Mouse (Mus musculus) layer of hippocampus, adult 18-20 months (tissue): Measurements from ENCODE around the gene Rgl2. TPM values are rescaled to one million over a fixed set of nuclear protein-coding genes. Genes with fewer than 3 reads are reported as not detected.

ENCODE experiments used
- DNase-seq, 2 experiments: peaks; one replicate each; pipeline ENCODE4 v3.0.0; 2022; ENCODE audit warnings: low spot score in 2 of 2
- microRNA-seq, 2 experiments: library from miRNA; unstranded; fragments of <30 nt; microRNA quantifications; one replicate each; pipeline ENCODE4 v1.2.0; 2021
- total RNA-seq, 2 experiments: library from RNA; stranded (reverse); gene quantifications; 2 replicates each; pipeline ENCODE4 v1.2.3; 2021

Gene Rgl2
- total RNA-seq, 2 experiments from 2014 or later, result 61.9 to 63.0 TPM

DNA sequence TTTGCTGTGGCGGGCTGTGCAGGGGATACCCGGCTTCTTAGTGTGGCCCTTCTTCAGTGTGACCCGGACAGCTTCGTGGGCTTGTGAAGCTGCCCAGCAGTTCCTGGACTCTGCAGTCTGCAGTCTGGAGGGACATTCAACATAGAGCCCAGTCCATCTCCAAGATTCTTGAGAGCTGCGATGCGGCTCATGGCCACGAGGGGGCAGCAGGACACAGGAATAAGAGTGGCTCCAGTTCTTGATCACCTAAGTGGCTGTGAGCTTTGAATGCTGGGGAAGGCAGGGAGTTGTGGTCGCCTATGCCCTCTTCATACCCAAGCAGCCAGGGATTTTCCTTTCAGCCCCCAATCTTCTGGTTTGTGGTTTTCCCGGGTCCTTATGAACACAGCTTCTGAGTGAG is 39.1 kb downstream of the Rgl2 start:
- DNase-seq, result peak in 1 of 2 experiments; percentile 84

DNA sequence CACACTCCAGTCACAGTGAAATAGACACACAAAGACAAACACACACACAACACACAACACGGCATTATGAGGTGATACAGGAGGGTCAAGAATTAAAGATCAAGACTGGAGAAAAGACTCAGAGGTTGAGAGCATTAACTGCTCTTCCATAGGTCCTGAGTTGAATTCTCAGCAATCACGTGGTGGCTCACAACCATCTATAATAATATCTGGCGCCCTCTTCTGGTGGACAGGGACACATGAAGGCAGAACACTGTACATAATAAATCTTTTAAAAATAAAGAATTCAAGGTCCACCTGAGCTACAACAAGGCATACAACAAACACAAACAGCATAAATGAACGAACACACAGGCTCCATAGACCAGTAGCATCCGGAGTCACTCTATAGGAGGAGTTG is 39.6 kb downstream of the Rgl2 start:
- DNase-seq, result no peak

DNA sequence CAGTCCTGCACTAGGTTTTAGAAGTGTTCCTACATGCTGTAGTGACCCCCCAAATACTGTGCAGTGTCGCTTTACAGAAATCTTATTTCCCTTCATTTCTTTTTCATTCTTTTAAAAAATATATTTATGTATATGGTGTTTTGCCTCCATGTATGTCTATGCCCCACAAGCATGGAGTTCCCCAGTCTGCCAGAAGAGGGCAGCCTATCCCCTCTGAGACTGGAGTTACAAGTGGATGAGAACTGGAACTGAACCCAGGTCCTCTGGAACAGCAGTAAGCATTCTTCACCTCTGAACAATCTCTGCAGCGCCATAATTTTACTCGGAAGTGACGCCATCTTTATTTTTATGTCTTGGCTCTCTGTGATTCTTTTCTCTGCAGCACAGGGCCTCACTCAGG is 40.1 kb downstream of the Rgl2 start:
- DNase-seq, result no peak

DNA sequence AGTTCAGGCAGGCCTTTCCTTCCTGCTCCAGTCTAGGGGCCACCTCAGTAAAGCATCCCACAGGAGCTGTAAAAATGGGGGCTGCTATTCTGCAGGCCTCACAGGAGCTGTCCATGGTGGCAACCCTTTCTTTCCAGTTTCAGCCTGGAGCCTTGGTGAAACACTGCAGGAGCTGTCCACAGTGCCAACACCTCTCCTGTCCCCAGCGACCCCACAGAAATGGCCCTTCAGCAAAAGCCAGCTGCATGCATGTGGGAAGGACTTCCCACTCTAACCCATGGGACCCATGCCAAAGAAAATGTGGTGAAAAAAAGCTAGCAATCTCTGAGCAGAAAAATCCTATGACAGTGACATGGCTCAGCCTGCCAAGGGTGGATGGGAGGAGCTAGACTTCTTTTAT is 43.3 kb downstream of the Rgl2 start:
- no peak for DNase-seq

DNA sequence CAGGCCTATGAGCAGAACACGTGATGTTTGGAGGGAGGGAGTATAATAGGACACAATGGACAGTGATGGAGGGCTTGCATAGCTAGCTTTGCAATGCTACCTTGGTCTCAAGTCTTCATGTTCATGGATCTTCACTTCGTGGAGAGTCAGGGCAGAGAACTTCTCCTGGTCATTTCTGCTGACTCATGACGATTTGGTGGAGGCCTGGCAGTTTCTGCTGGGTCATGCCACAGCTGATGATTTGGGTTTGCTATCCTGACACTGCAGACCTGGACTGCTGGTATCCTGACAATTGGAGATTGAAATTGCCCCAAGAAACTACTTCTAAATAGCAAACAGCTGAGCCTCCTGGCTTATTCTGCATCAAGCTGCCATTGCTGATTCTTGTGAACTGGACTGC is 44.2 kb downstream of the Rgl2 start:
- DNase-seq, result no peak

DNA sequence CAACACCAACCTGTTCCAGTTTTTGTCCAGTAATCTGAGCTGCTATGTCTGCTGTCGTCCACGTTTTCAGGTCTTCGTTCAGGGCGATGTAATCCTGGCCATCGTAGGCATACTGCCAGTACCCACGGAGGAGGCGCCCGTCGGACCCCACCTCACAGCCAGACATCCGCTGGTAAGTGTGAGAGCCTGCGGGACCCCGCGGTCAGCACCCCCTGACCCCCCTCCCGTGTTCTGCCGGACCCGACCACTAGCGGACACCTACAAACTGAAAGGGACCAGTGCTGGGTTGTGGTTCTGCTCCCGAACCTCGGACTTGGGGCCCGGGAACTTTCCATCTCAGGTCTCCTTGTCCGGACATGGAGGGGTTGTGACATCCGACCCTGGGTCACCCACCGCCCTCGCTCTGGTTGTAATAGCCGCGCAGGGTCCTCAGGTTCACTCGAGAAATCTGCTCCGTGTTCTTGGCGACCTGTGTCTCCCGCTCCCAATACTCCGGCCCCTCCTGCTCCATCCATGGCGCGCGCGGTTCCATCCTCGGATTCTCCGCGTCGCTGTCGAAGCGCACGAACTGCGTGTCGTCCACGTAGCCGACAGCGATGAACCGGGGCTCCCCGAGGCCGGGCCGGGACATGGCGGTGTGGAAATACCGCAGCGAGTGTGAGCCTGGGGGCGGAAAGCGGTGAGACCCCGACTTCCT is 48.7 kb downstream of the Rgl2 start:
- no peak for DNase-seq

DNA sequence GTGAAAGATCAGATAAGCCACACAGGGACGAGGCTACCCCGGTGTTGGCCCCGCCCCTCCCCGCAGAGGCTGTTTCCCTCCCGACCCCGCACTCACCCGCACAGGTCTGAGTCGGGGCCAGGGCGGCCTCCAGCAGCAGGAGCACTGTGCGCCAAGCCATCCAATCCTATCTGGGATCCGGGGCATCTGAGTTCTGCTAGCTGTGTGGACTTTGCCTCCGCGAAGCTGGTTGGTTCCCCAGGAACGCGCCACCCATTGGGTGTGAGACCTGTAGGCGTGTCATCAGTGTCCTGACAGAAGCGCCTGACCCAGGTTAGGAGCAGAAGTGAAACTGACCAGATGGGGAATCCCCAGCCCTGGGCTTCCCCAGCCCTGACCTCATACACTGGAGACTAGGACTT is 49.3 kb downstream of the Rgl2 start:
- DNase-seq, result peak in 1 of 2 experiments; percentile 42

DNA sequence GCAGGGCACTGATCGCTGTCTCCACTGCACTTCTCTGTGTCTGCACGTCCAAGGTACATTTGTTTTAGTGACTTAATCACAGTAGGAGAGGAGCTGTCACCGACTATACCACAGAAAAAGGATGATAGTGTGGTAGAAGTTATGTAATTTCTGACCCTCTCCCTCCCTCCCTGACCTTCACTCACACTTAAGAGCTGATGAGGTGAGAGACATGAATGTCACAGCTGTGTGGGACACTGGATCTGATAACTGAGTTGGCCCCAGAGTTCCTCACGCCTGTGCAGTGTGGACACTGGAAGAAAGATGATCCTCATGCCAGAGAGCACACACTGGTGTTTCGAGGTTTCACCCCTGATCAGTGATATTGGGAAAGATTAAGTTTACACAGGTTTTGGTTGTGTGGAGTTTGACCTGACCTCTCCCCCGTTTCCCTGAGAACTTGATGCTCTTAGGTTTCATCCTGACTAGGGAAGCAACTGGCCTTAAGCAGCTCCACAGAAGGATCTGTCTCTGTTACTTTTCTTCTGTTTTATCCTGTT is 50.2 kb downstream of the Rgl2 start:
- DNase-seq, result no peak

DNA sequence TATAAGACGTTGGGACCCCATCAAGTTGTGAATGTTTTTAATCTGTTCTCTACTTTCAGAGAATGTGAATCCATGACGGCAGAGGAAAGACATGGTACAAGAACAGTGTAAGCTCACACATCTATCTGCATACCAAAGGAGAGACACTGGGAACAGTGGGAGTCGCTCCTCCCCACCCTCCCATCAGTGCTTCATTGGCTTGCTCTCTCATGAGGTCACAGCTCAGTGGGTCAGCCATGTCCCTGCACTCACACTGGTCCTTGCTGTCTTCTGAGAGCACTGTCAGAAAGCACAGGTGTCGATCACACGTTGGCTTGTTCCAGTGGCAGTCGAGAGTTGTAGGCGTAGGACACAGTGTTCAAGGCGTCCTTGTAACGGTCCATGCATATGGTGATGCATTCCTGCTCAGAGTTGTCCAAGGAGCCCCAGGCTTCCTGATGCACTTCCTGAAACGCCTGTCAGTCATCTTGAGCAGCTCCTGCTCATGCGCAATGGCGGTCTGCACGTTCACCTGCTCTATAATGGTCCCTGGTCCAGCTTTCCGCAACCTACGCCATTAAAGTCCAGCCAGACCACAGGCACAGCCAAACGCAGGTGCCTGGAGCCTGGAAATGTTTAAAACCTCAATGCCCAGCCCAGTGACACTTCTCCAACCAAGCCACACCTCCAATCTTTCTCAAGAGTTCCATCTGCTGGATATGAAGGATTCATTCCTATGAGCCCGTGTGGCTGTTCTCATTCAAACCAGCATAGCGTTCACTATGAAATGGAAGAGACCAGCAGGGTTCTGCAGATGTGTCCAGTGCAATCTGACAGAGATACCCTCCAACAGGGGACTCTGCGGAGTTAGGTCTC is 51.1 kb downstream of the Rgl2 start:
- no peak for DNase-seq

DNA sequence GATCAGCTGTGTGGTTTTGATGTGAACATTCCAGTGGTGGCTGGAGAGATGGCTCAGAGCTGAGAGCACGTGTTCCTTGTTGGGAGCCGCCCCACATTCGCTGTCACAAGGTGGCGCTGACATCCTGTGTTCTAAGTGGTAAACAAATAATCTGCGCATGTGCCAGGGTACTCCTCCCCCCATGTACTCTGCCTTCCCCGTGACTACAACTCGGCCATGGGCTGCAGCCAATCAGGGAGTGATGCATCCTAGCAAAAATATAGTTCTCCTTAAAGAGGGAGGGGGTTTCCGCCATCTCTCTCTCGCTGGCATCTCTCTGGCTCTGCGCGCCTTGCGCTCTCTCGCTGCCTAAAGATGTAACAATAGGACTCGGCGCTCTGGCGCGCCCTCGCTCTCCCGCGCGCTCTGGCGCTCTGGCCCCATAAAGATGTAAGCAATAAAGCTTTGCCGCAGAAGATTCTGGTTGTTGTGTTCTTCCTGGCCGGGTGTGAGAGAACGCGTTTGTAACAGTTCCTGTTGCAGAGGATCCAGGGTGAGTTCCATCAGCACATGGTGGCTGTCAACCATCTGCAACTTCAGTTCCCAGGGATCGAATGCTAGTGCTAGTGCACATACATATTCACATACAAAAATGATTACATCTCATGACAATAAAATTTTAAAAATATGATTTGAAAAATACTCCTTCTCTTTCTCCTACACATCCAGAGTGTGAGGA is 52.0 kb downstream of the Rgl2 start:
- peak; percentile 83 to 95 for DNase-seq

DNA sequence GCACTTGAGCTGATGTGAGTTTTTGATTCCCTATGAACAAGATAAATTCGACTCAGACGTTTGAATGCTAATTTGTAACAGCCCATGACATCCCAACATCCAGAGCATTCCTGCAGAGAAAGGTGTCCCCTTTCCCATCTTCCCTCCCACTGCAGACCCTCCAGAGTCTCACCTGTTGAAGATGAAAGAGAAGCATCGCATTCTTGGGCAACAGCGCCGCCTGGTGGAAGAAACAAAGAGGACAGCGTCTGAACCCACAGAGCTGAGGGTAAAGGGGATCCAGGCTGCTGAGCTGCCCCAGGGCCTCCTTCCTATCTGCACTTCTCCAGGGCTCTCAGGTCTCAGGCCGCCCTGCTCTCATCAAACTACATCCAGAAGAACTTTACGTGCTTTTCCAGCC is 52.8 kb downstream of the Rgl2 start:
- peak in 1 of 2 experiments; percentile 62 for DNase-seq

Small RNA genes within 50 kb of the gene (microRNA-seq; reads per million reads assigned to microRNA genes)
- 0 reads per million in 2 experiments for gene Gm27740

Other genes with a start within 250 kb of the Rgl2 start
- 100 to 1,000 TPM; 136 to 150 TPM for gene Hnrnpm, start 242.7 kb upstream of the Rgl2 start, total RNA-seq
- gene March2, start 210.9 kb upstream of the Rgl2 start, total RNA-seq, result 10 to 100 TPM; 86.2 to 87.1 TPM
- gene Rab11b, start 169.0 kb upstream of the Rgl2 start, total RNA-seq, result 100 to 1,000 TPM; 341 to 345 TPM
- 1 to 10 TPM; 2.6 to 3.5 TPM for gene Angptl4, start 147.7 kb upstream of the Rgl2 start, total RNA-seq
- gene Kank3, start 119.0 kb upstream of the Rgl2 start, total RNA-seq, result 10 to 100 TPM; 27.6 to 28.8 TPM
- 100 to 1,000 TPM; 756 to 834 TPM for gene Rps28, start 105.0 kb upstream of the Rgl2 start, total RNA-seq
- 100 to 1,000 TPM; 199 to 208 TPM for gene Ndufa7, start 105.0 kb upstream of the Rgl2 start, total RNA-seq
- gene Cd320, start 86.5 kb upstream of the Rgl2 start, total RNA-seq, result 10 to 100 TPM; 20.4 to 23.3 TPM
- not detected for gene Gm7029, start 55.7 kb upstream of the Rgl2 start, total RNA-seq
- gene Kifc1, start 38.9 kb upstream of the Rgl2 start, total RNA-seq, result 1 to 10 TPM; 1.8 to 2.6 TPM
- under 1 TPM in 1 of 2 experiments, not detected in 1; 0.42 TPM for gene Platr17, start 24.4 kb upstream of the Rgl2 start, total RNA-seq
- 10 to 100 TPM; 29.6 to 32.9 TPM for gene Daxx, start 20.1 kb upstream of the Rgl2 start, total RNA-seq
- 10 to 100 TPM; 38.3 to 38.5 TPM for gene Tapbp, start 13.6 kb upstream of the Rgl2 start, total RNA-seq
- gene Zbtb22, start 13.6 kb upstream of the Rgl2 start, total RNA-seq, result 10 to 100 TPM; 34.3 to 34.4 TPM
- gene Pfdn6, start 10.8 kb downstream of the Rgl2 start, total RNA-seq, result 10 to 100 TPM; 94.9 to 95.8 TPM
- gene Wdr46, start 11.1 kb downstream of the Rgl2 start, total RNA-seq, result 10 to 100 TPM; 13.2 to 15.5 TPM
- gene B3galt4, start 21.9 kb downstream of the Rgl2 start, total RNA-seq, result 1 to 10 TPM; 5.1 to 5.2 TPM
- 10 to 100 TPM; 76.1 to 79.8 TPM for gene Vps52, start 26.3 kb downstream of the Rgl2 start, total RNA-seq
- gene Rps18, start 26.5 kb downstream of the Rgl2 start, total RNA-seq, result 100 to 1,000 TPM; 319 to 336 TPM
- 10 to 100 TPM; 25.5 to 26.9 TPM for gene H2-K1, start 70.8 kb downstream of the Rgl2 start, total RNA-seq
- gene Ring1, start 95.1 kb downstream of the Rgl2 start, total RNA-seq, result 10 to 100 TPM; 39.0 to 40.8 TPM
- gene H2-Ke6, start 98.5 kb downstream of the Rgl2 start, total RNA-seq, result 10 to 100 TPM; 59.7 to 63.9 TPM
- 100 to 1,000 TPM in 1 of 2 experiments, 10 to 100 TPM in 1; 90.7 to 105 TPM for gene Slc39a7, start 102.1 kb downstream of the Rgl2 start, total RNA-seq
- gene Rxrb, start 102.3 kb downstream of the Rgl2 start, total RNA-seq, result 10 to 100 TPM; 77.1 to 85.8 TPM
- 10 to 100 TPM; 22.5 to 23.4 TPM for gene Col11a2, start 109.9 kb downstream of the Rgl2 start, total RNA-seq
- not detected for gene H2-Oa, start 162.8 kb downstream of the Rgl2 start, total RNA-seq
- gene H2-DMa, start 190.0 kb downstream of the Rgl2 start, total RNA-seq, result 10 to 100 TPM; 27.4 to 32.5 TPM
- 100 to 1,000 TPM; 184 to 185 TPM for gene Brd2, start 193.1 kb downstream of the Rgl2 start, total RNA-seq
- 1 to 10 TPM; 1.3 to 1.6 TPM for gene H2-DMb2, start 213.8 kb downstream of the Rgl2 start, total RNA-seq
- 1 to 10 TPM; 3.2 to 3.8 TPM for gene H2-DMb1, start 223.5 kb downstream of the Rgl2 start, total RNA-seq